Mouse (Mus musculus) heart, adult 9 months (tissue): ENCODE data around the gene Ppp1r12a.

Source experiments
- DNase-seq, 2 experiments: peaks; one replicate each; pipeline ENCODE4 v3.0.0; 2022; ENCODE audit warnings: low spot score in 2 of 2

Gene Ppp1r12a

DNA sequence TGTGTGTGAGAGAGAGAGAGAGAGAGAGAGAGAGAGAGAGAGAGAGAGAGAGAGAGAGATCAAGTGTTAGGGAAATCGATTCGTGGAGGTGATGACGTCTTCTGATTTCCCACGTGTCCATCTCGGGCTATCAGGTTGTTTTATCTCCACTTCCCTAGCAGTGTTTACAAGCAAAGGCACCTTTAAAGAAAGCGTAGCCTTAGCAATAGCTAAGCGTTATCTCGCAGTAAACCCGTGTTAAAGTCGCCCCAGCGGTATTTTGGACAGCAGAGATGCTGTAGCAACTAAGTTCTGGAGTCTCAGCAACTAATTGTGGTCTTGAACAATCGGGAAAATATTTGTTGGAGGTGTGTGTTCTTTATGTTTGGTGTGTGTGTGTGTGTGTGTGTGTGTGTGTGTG lies 171.6 kb downstream of the Ppp1r12a start:
- DNase-seq, result no peak
